Mouse (Mus musculus) small intestine, adult 2 months (tissue): Measurements from ENCODE around the gene Fes. TPM values are rescaled to one million over a fixed set of nuclear protein-coding genes. Genes with fewer than 3 reads are reported as not detected.

Source experiments
- H3K27ac ChIP-seq: fragments of 200-500 bp; 2 replicates; pipeline ENCODE4 v1.5.1; 2012; ENCODE audit warnings: low read depth, low read length, control low read depth, inconsistent platforms; ENCODE audit not compliant: insufficient read depth
- H3K27me3 ChIP-seq: fragments of 200-500 bp; 2 replicates; pipeline ENCODE4 v1.6.1; 2012; ENCODE audit warnings: mild to moderate bottlenecking, moderate library complexity, low read length, inconsistent platforms; ENCODE audit not compliant: control insufficient read depth, insufficient read depth
- H3K36me3 ChIP-seq: fragments of 200-500 bp; 2 replicates; pipeline ENCODE4 v1.6.1; 2012; ENCODE audit warnings: mild to moderate bottlenecking, low read length, control low read depth, inconsistent platforms; ENCODE audit not compliant: control insufficient read depth, insufficient read depth
- H3K4me1 ChIP-seq: fragments of 200-500 bp; 2 replicates; pipeline ENCODE4 v1.6.1; 2012; ENCODE audit warnings: low read length, inconsistent platforms, mixed read lengths; ENCODE audit not compliant: control insufficient read depth, insufficient read depth, insufficient read length
- H3K4me3 ChIP-seq: fragments of 200-500 bp; 2 replicates; pipeline ENCODE4 v1.5.1; 2012; ENCODE audit warnings: low read depth, mild to moderate bottlenecking, control low read depth, inconsistent platforms, low read length, moderate library complexity
- CTCF ChIP-seq: fragments of 200-500 bp; IDR thresholded peaks from 2 replicates; pipeline ENCODE4 v1.5.1; 2012; ENCODE audit warnings: low read depth, mild to moderate bottlenecking, control low read depth, inconsistent platforms, low read length, moderate library complexity, mixed read lengths; ENCODE audit not compliant: insufficient replicate concordance, insufficient read length; ENCODE audit errors: extremely low read depth
- POLR2A ChIP-seq: fragments of 200-500 bp; IDR thresholded peaks from 2 replicates; pipeline ENCODE4 v1.6.1; 2012; ENCODE audit warnings: low read depth, mild to moderate bottlenecking, control low read depth, inconsistent platforms, low read length, moderate library complexity
- WGBS: fragments of 180-500 bp; shearing (Covaris S2); methylation state at CpG from one replicate; pipeline ENCODE4 v1.1.7; 2018; 5-methylcytosine and 5-hydroxymethylcytosine counted together
- polyA plus RNA-seq: library from polyadenylated mRNA; depleted of rRNA; stranded (reverse); fragments of >200 nt; gene quantifications from 2 replicates; pipeline ENCODE4 v1.2.3, GENCODE M21; 2012

The Fes gene
- polyA plus RNA-seq, 1 experiment = 16.6 TPM

GRCm38 (mm10) chr7:80365759-80366158 lies 22.0 kb downstream of the Fes start:
- TF ChIP-seq CTCF (no peak), POLR2A (no peak)
- H3K4me3 ChIP-seq = no peak overlapping the region
- H3K4me1 ChIP-seq = peaks cover 3% of the 10 kb centered on the region; the same call in 1 of the 2 replicates
- 84% methylated on average over 2 of the region's 2 CpGs for WGBS
- no peak overlapping the region for H3K27ac ChIP-seq
- peaks cover 12% of the 10 kb centered on the region for H3K36me3 ChIP-seq
- H3K27me3 ChIP-seq = no peaks in the 10 kb centered on the region

- no peak for TF ChIP-seq CTCF
- no peak for TF ChIP-seq POLR2A
- peaks cover 14% of the 10 kb centered on the region for H3K36me3 ChIP-seq
- 34% methylated on average over 3 of the region's 3 CpGs for WGBS
- H3K4me1 ChIP-seq = no peaks in the 10 kb centered on the region
- H3K27me3 ChIP-seq = no peaks in the 10 kb centered on the region
- H3K4me3 ChIP-seq = no peak overlapping the region
- H3K27ac ChIP-seq = no peak overlapping the region
These were observed 27.3 kb downstream of the Fes start for GRCm38 (mm10) chr7:80360435-80360834.

- peaks cover 8% of the 10 kb centered on the region; the same call in 1 of the 2 replicates for H3K36me3 ChIP-seq
- H3K27me3 ChIP-seq = no peaks in the 10 kb centered on the region
- H3K4me1 ChIP-seq = no peaks in the 10 kb centered on the region
- no peak overlapping the region for H3K4me3 ChIP-seq
- TF ChIP-seq POLR2A (no peak), CTCF (no peak)
- WGBS = 69% methylated on average over 4 of the region's 4 CpGs
- no peak overlapping the region for H3K27ac ChIP-seq
These were observed 29.7 kb downstream of the Fes start for GRCm38 (mm10) chr7:80358039-80358438.

- TF ChIP-seq POLR2A (no peak), CTCF (no peak)
- WGBS = 85% methylated on average over 8 of the region's 8 CpGs
- Histone ChIP-seq H3K4me3 (no peak overlapping the region), H3K27ac (no peak overlapping the region), H3K27me3 (no peaks in the 10 kb centered on the region), H3K4me1 (no peaks in the 10 kb centered on the region), H3K36me3 (peaks cover 8% of the 10 kb centered on the region; the same call in 1 of the 2 replicates)
These were observed 30.6 kb downstream of the Fes start for GRCm38 (mm10) chr7:80357156-80357555.

GRCm38 (mm10) chr7:80356351-80356750 lies 31.4 kb downstream of the Fes start:
- no peaks in the 10 kb centered on the region for H3K27me3 ChIP-seq
- H3K36me3 ChIP-seq = peaks cover 8% of the 10 kb centered on the region; the same call in 1 of the 2 replicates
- H3K4me1 ChIP-seq = no peaks in the 10 kb centered on the region
- H3K4me3 ChIP-seq = no peak overlapping the region
- H3K27ac ChIP-seq = no peak overlapping the region
- 86% methylated on average over 13 of the region's 13 CpGs for WGBS
- TF ChIP-seq POLR2A (no peak), CTCF (no peak)

- TF ChIP-seq CTCF = no peak
- no peak for TF ChIP-seq POLR2A
- 93% methylated on average over 8 of the region's 8 CpGs for WGBS
- Histone ChIP-seq H3K4me1 (no peaks in the 10 kb centered on the region), H3K27me3 (no peaks in the 10 kb centered on the region), H3K4me3 (no peak overlapping the region), H3K27ac (no peak overlapping the region), H3K36me3 (peaks cover 4% of the 10 kb centered on the region; the same call in 1 of the 2 replicates)
These were observed 34.8 kb downstream of the Fes start for GRCm38 (mm10) chr7:80352920-80353319.

- H3K4me1 ChIP-seq = peaks cover 3% of the 10 kb centered on the region; the same call in 1 of the 2 replicates
- 65% methylated on average over 2 of the region's 2 CpGs for WGBS
- no peaks in the 10 kb centered on the region for H3K27me3 ChIP-seq
- H3K27ac ChIP-seq = no peak overlapping the region
- H3K36me3 ChIP-seq = peaks cover 4% of the 10 kb centered on the region; the same call in 1 of the 2 replicates
- TF ChIP-seq POLR2A (no peak), CTCF (no peak)
- no peak overlapping the region for H3K4me3 ChIP-seq
These were observed 36.9 kb downstream of the Fes start for GRCm38 (mm10) chr7:80350808-80351207.
